Mouse (Mus musculus) forebrain, embryonic 13.5 days (tissue): ENCODE measurements around the gene Atp5mpl. TPM values are rescaled to one million over a fixed set of nuclear protein-coding genes. Genes with fewer than 3 reads are reported as not detected.
A peak's percentile ranks its signal among the peaks of the same experiment; 100 is the strongest.
"Not testable (repeated sequence)": the region's sequence is repeated elsewhere in the genome, so short reads cannot be mapped to it uniquely, and the experiment has no call there.

Source experiments
- ATAC-seq: fragments of 200-750 bp; cut with Nextera tagmentation; 2 replicates; pipeline ENCODE4 v1.8.0; 2017
- H3K27ac ChIP-seq: fragments of 300-500 bp; sonication (generic); 2 replicates; pipeline ENCODE4 v1.5.1; 2015; ENCODE audit warnings: inconsistent platforms, mild to moderate bottlenecking, moderate library complexity
- H3K27me3 ChIP-seq: fragments of 300-500 bp; sonication (generic); 2 replicates; pipeline ENCODE4 v1.6.1; 2015; ENCODE audit warnings: mild to moderate bottlenecking, inconsistent platforms
- H3K36me3 ChIP-seq: fragments of 300-500 bp; sonication (generic); 2 replicates; pipeline ENCODE4 v1.6.1; 2015; ENCODE audit warnings: mild to moderate bottlenecking, inconsistent platforms; ENCODE audit not compliant: poor library complexity, severe bottlenecking
- H3K4me1 ChIP-seq: fragments of 300-500 bp; sonication (generic); 2 replicates; pipeline ENCODE4 v1.6.1; 2015; ENCODE audit warnings: inconsistent platforms
- H3K4me2 ChIP-seq: fragments of 300-500 bp; sonication (generic); 2 replicates; pipeline ENCODE4 v1.6.1; 2015; ENCODE audit warnings: inconsistent platforms, mild to moderate bottlenecking, moderate library complexity
- H3K4me3 ChIP-seq: fragments of 300-500 bp; sonication (generic); 2 replicates; pipeline ENCODE4 v1.5.1; 2015; ENCODE audit warnings: mild to moderate bottlenecking, inconsistent platforms
- H3K9ac ChIP-seq: fragments of 300-500 bp; sonication (generic); 2 replicates; pipeline ENCODE4 v1.6.1; 2015; ENCODE audit warnings: mild to moderate bottlenecking, inconsistent platforms
- H3K9me3 ChIP-seq: fragments of 300-500 bp; sonication (generic); replicated peaks from 2 replicates; pipeline ENCODE4 v1.6.1; 2016; ENCODE audit warnings: inconsistent platforms
- WGBS: fragments of 180-500 bp; shearing (Covaris S2); methylation state at CpG from one replicate; pipeline ENCODE4 v1.1.7; 2015; 5-methylcytosine and 5-hydroxymethylcytosine counted together
- polyA plus RNA-seq: library from polyadenylated mRNA; unstranded; fragments of >200 nt; fragmentation: Nextera tagmentation; extraction: Ambion mirVana; gene quantifications from 2 replicates; pipeline ENCODE4 v1.2.1, GENCODE M21; 2015

Gene Atp5mpl
- polyA plus RNA-seq, 1 experiment from 2014 or later, result 746 TPM

DNA sequence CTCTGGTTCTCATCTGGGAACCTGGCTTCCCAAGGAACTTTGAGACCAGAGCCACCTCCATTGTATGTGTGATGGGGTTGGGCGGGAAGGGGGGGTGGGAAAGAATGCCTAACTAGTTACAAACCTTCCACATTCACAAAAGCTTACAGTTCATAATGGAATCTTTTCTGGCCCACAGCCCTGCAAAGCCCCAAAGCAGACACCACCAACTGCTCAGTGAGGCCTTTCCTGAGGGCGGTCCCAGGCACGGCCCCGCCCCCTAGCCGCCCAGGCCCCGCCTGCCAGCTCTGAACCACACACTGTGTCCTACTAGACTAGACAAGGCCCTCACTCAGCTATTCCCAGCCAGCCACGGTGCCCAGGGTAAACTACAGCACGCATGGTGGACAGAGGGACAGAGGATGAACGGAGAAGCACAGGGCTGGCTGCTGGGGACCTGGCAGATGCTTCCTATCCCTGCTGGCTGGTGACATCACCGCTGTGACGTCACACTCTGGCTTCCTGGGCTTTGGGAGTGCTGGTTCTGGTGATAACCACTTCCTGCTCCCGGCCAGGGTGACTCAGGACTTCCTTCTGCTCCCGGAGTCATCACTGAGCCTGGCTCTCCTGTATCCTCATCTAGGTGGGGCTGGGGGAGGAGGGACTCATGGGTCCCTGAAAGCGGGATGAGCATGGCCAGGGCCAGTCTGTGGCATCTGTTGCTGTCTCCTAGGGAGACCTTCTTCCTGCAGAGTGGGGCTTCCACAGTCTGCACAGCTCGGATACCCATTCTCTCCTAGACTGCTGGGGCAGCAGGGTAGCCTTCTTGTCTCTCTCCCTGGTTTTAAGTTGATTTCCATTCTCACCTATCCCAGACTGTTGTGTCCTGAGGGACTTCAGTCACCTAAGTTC is 20.8 kb downstream of the Atp5mpl start:
- WGBS, result 63% methylated on average over 11 of the region's 15 CpGs
- not testable (repeated sequence) for ATAC-seq, H3K4me3 ChIP-seq, H3K9me3 ChIP-seq, H3K9ac ChIP-seq, H3K4me1 ChIP-seq, H3K4me2 ChIP-seq, H3K27ac ChIP-seq, H3K27me3 ChIP-seq, H3K36me3 ChIP-seq

- Histone ChIP-seq H3K4me1 (peaks cover 4% of the 10 kb centered on the region; the same call in 1 of the 2 replicates), H3K9me3 (no peaks in the 10 kb centered on the region), H3K9ac (no peak overlapping the region), H3K4me2 (no peak overlapping the region), H3K27ac (no peak overlapping the region), H3K27me3 (no peaks in the 10 kb centered on the region), H3K36me3 (no peaks in the 10 kb centered on the region), H3K4me3 (no peak overlapping the region)
- ATAC-seq, result no peak
- 70% methylated on average over 8 of the region's 8 CpGs for WGBS
Observed at GRCm38 (mm10) chr12:111945115-111945514, 21.7 kb downstream of the Atp5mpl start.

GRCm38 (mm10) chr12:111944065-111944987 is 22.5 kb downstream of the Atp5mpl start:
- H3K9me3 ChIP-seq, H3K27ac ChIP-seq: not testable (repeated sequence)

GRCm38 (mm10) chr12:111943421-111944064 is 23.2 kb downstream of the Atp5mpl start:
- H3K4me2 ChIP-seq, result no peak overlapping the region
- H3K4me1 ChIP-seq, result peaks cover 4% of the 10 kb centered on the region; the same call in 1 of the 2 replicates
- H3K36me3 ChIP-seq, result no peaks in the 10 kb centered on the region
- 61% methylated on average over 10 of the region's 10 CpGs for WGBS
- no peaks in the 10 kb centered on the region for H3K9me3 ChIP-seq
- H3K27me3 ChIP-seq, result peaks cover 8% of the 10 kb centered on the region; the same call in 1 of the 2 replicates
- H3K27ac ChIP-seq, result no peak overlapping the region
- ATAC-seq, result no peak
- H3K4me3 ChIP-seq, result no peak overlapping the region
- H3K9ac ChIP-seq, result no peak overlapping the region

More at GRCm38 (mm10) chr12:111944065-111944987, 22.5 kb downstream of the Atp5mpl start:
- WGBS, result 77% methylated on average over 16 of the region's 20 CpGs
- H3K9ac ChIP-seq, H3K4me2 ChIP-seq, H3K27me3 ChIP-seq, H3K36me3 ChIP-seq, ATAC-seq, H3K4me1 ChIP-seq, H3K4me3 ChIP-seq: not testable (repeated sequence)

DNA sequence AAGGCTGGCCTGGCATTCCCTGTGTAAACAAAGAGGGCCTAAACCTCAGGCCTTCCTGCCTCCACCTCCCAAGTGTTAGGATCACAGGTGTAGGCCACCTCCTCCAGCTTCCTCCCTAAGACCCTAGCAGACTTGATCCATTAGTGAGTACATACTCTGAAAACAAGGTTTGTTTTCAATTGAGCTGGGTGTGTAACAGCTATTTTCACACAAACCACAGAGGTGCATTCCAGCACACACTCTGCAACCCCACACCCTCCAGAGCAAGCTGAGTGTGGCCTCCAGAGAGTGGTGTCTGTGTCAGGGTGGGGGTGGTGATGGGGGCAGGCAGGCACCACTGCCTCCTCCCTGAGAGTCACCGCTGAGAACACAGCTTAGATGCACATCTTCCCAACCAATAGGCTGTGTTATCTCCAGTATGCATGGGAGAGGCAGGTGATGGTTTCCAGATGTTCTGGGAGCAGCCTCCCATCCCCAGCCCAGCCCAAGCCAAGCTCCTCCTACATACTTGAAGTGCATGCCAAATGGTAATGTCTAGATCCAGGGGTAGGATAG is 28.1 kb downstream of the Atp5mpl start:
- no peak overlapping the region for H3K9ac ChIP-seq
- WGBS, result 88% methylated on average over 1 of the region's 1 CpGs
- H3K27me3 ChIP-seq, result peaks cover 11% of the 10 kb centered on the region; the same call in 1 of the 2 replicates
- no peak overlapping the region for H3K27ac ChIP-seq
- no peaks in the 10 kb centered on the region for H3K36me3 ChIP-seq
- H3K4me3 ChIP-seq, result no peak overlapping the region
- H3K4me1 ChIP-seq, result peaks cover 21% of the 10 kb centered on the region
- H3K4me2 ChIP-seq, result no peak overlapping the region
- no peak for ATAC-seq
- no peaks in the 10 kb centered on the region for H3K9me3 ChIP-seq

DNA sequence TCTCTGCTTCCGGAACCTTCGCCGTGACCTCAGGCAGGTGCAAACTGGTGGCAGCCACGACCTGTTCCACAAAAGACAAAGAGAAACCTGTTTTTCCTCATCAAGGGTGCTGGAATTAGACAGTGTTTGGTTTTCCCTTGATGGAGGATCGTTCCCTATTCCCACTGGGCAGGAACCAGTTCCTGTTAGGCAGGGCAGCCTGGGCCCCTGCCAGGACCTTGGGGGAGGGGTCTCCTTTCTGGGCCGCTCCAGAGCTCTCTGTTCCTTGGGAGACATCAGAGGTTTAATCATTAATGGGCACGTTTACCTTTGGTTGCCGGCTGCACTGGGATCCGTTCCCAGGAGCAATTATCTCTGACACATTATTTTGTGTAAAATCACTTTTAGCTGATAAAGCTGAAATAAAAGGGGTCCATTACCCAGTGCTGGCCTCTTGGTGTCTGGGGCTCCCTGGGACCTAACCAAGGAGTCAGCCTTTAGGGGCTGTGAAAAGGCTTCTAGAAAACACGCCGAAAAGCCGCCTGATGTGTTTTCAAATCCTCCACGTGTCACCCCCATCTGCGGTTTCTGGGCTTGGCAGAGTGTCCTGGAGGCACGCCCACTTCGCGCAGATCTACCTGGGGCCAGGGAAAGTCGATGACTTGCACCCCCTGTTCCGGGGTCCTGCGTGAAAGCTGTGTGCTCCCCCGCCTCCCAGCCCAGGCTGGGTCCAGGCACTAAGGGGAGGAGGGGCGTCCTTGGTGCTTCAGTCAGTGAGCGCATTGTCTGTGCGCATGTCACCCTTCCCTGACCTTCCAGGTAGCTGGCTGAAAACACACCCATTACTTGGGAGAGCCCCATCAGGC is 29.8 kb downstream of the Atp5mpl start:
- no peak overlapping the region; the same call in 1 of the 2 replicates for H3K27ac ChIP-seq
- H3K9ac ChIP-seq, result no peak overlapping the region; the same call in 1 of the 2 replicates
- no peaks in the 10 kb centered on the region for H3K36me3 ChIP-seq
- peak; percentile 77 for ATAC-seq
- whole genome bisulfite sequencing, result 34% methylated on average over 24 of the region's 24 CpGs
- H3K4me2 ChIP-seq, result peak overlapping the region; percentile 30; the same call in 1 of the 2 replicates
- H3K4me1 ChIP-seq, result peaks cover 17% of the 10 kb centered on the region
- no peak overlapping the region for H3K4me3 ChIP-seq
- H3K27me3 ChIP-seq, result peaks cover 11% of the 10 kb centered on the region; the same call in 1 of the 2 replicates
- H3K9me3 ChIP-seq, result no peaks in the 10 kb centered on the region

DNA sequence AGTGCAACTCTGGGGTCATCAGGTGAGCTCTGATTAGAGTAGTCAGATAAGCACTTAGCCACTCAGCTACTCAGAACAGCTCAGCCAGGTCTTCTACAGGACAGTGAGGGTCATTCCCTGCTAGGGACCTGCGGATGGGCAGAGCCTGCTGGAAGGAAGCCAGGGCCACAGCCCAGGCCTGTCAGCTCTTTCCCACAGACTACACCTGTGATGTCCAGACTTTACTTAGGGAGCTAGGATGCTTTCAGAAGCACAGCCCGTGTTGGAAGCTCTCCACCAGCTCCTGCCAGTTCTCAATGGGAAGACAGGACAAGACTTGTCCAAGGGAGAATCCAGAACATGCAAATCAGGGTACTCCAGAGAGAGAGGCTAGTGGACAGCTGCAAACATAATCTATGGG is 32.8 kb downstream of the Atp5mpl start:
- Histone ChIP-seq H3K27me3 (peaks cover 7% of the 10 kb centered on the region; the same call in 1 of the 2 replicates), H3K36me3 (no peaks in the 10 kb centered on the region), H3K9me3 (no peaks in the 10 kb centered on the region), H3K4me1 (peaks cover 17% of the 10 kb centered on the region), H3K4me2 (no peak overlapping the region), H3K4me3 (no peak overlapping the region), H3K27ac (no peak overlapping the region), H3K9ac (no peak overlapping the region)
- 81% methylated on average over 2 of the region's 2 CpGs for WGBS
- ATAC-seq, result no peak

- Histone ChIP-seq H3K9me3 (no peaks in the 10 kb centered on the region), H3K4me1 (peaks cover 17% of the 10 kb centered on the region), H3K27me3 (no peaks in the 10 kb centered on the region), H3K4me3 (no peak overlapping the region), H3K9ac (no peak overlapping the region), H3K27ac (no peak overlapping the region), H3K4me2 (no peak overlapping the region), H3K36me3 (no peaks in the 10 kb centered on the region)
- no peak for ATAC-seq
- WGBS, result 60% methylated on average over 10 of the region's 11 CpGs
Observed at GRCm38 (mm10) chr12:111933032-111933704, 33.6 kb downstream of the Atp5mpl start.

DNA sequence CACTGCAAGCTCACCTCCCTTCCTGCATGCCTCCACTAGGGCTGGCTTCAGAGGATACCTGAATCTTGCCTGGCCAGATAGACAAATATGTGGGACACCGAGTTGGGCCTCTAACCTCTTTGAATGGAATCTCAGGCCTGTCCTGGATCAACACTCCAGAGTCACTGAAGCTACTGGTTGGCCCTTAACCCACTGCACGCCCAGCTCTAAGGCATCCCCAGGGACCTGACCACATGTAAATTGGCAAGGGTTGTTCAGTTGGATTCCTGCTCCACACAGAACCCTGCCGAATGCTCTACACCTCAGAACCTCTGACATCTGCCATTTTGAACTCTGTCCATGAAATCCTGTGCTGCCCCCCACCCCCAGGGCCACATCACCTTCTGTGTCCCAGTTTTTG is 34.3 kb downstream of the Atp5mpl start:
- Histone ChIP-seq H3K4me2 (no peak overlapping the region), H3K4me1 (peaks cover 14% of the 10 kb centered on the region), H3K27ac (no peak overlapping the region), H3K4me3 (no peak overlapping the region), H3K9me3 (no peaks in the 10 kb centered on the region), H3K36me3 (no peaks in the 10 kb centered on the region), H3K9ac (no peak overlapping the region), H3K27me3 (no peaks in the 10 kb centered on the region)
- WGBS, result 76% methylated on average over 3 of the region's 3 CpGs
- ATAC-seq, result no peak

DNA sequence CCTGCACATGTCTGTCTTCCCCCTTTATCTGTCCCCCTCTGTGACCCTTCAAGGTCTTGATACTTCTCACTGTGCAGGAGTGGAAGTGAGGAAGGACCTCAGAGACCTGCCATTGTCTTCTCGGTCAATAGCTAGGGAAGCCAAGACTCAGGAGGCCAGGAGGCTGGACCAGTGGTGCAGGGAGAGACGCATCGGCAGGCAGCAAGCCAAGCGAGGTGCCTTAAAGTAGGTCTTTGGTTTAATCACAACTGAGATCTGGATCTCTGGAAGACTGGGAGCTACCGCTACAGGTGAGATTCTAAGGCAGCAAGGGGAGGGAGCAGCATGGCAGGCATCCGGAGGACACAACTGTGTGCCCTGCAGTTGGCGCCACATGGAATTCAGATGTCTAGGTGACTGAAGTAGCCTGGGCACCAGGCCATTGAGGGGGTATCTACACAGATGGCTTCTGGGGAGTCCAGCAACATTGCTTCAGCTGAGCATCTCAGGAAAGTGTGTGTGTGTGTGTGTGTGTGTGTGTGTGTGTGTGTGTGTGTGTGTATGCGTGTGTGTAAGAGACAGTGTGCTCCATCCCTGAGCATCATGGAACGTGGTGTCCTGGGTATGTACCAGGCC is 35.3 kb downstream of the Atp5mpl start:
- no peak overlapping the region for H3K4me3 ChIP-seq
- H3K4me2 ChIP-seq, result no peak overlapping the region
- H3K36me3 ChIP-seq, result no peaks in the 10 kb centered on the region
- H3K27me3 ChIP-seq, result no peaks in the 10 kb centered on the region
- peaks cover 8% of the 10 kb centered on the region for H3K4me1 ChIP-seq
- 88% methylated on average over 9 of the region's 9 CpGs for WGBS
- H3K9me3 ChIP-seq, result no peaks in the 10 kb centered on the region
- ATAC-seq, result no peak
- H3K9ac ChIP-seq, result no peak overlapping the region
- H3K27ac ChIP-seq, result no peak overlapping the region
